Mouse (Mus musculus): ENCODE measurements around the gene Fam124a. TPM values are rescaled to one million over a fixed set of nuclear protein-coding genes. Genes with fewer than 3 reads are reported as not detected.

The Fam124a gene
- total RNA-seq (2021): 10 to 100 TPM; 22.8 to 25.6 TPM
- long read RNA-seq, experiment 1, partial matches to known transcripts: 1 of 9 reads
- long read RNA-seq, experiment 1, other reads (novel, unspliced or antisense): 5 of 9 reads
- long read RNA-seq, experiment 2, partial matches to known transcripts: 0 of 3 reads
- long read RNA-seq, experiment 2, other reads (novel, unspliced or antisense): 3 of 3 reads

- H3K4me3 ChIP-seq: peak within 1 kb of the TSS; percentile 83
- peak within 1 kb of the TSS; percentile 69 for H3K27ac ChIP-seq
- peak; percentile 82 to 83 for DNase-seq (ENCODE audit: extremely low spot score in 1 of 2, low spot score in 2 of 2)
- intact Hi-C loops (cut with DNase I): loop anchor here (2.0 to 5.0 kb wide), 3 partner anchors 51 to 207 kb away; partner anchors contain the start of gene Ints6
- peak; percentile 54 for TF ChIP-seq CTCF (IDR thresholded peaks at IDR 0.05)
Observed at GRCm38 (mm10) chr14:62555309-62555829, at the start of gene Fam124a. Fam124a (plus strand) TSS chr14:62555737.

DNA sequence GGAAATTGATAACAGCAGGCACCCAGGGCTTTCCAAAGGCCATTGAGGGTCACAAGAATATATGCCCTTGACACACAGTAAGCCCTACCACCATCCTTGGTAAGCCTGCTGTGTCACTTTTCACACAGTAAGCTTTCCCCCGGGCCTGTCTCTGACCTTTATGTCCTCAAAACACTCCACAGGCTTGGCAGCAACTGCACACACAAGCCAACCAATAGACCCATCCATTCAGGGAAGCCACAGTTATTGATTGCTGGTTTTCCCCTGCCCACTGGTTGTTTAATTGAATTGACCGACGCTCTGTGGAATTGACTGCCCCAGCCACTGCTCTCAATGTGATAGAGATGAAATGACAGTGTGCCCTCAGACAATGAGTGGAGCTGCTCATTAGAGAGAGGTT lies 49.3 kb upstream of the Fam124a start:
- no peak overlapping the region for H3K27ac ChIP-seq
- no peak for DNase-seq (ENCODE audit: extremely low spot score in 1 of 2, low spot score in 2 of 2)
- no peak for TF ChIP-seq CTCF (IDR thresholded peaks at IDR 0.05)
- intact Hi-C loops (cut with DNase I): no loop called here
- H3K4me3 ChIP-seq: no peak overlapping the region

DNA sequence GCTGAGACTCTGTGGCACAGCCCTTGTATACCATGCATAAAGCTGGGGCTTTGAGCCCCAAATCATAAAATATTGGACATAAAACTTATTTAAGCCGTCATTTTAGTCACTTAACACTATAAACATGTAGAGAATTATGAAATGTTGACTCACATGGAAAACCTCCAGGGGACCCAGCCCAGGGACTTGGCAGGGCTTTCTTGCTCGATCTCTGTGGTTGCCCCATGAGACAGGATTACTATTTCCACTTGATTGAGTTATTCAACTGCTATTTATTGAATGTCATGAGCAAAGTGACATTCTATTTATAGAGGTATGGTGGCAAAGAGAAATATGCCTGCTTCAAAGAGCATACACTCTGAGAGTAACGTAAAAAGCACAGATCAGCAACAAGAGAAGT lies 46.2 kb upstream of the Fam124a start:
- Histone ChIP-seq H3K4me3 (no peak overlapping the region), H3K27ac (no peak overlapping the region)
- no peak for TF ChIP-seq CTCF (IDR thresholded peaks at IDR 0.05)
- no peak for DNase-seq (ENCODE audit: extremely low spot score in 1 of 2, low spot score in 2 of 2)
- intact Hi-C loops (cut with DNase I): no loop called here

- DNase-seq (ENCODE audit: extremely low spot score in 1 of 2, low spot score in 2 of 2): no peak
- Histone ChIP-seq H3K27ac (no peak overlapping the region), H3K4me3 (no peak overlapping the region)
- intact Hi-C loops (cut with DNase I): no loop called here
- no peak for TF ChIP-seq CTCF (IDR thresholded peaks at IDR 0.05)
Observed at GRCm38 (mm10) chr14:62512845-62513244, 42.7 kb upstream of the Fam124a start.

GRCm38 (mm10) chr14:62530951-62531350 lies 24.6 kb upstream of the Fam124a start:
- no peak for TF ChIP-seq CTCF (IDR thresholded peaks at IDR 0.05)

GRCm38 (mm10) chr14:62536127-62536526 lies 19.4 kb upstream of the Fam124a start:
- intact Hi-C loops (cut with DNase I): no loop called here
- no peak overlapping the region for H3K4me3 ChIP-seq
- no peak for TF ChIP-seq CTCF (IDR thresholded peaks at IDR 0.05)
- no peak overlapping the region for H3K27ac ChIP-seq
- no peak for DNase-seq (ENCODE audit: extremely low spot score in 1 of 2, low spot score in 2 of 2)

More at GRCm38 (mm10) chr14:62530951-62531350, 24.6 kb upstream of the Fam124a start:
- no peak for DNase-seq (ENCODE audit: extremely low spot score in 1 of 2, low spot score in 2 of 2)
- H3K27ac ChIP-seq: no peak overlapping the region
- intact Hi-C loops (cut with DNase I): no loop called here
- H3K4me3 ChIP-seq: no peak overlapping the region

- H3K27ac ChIP-seq: no peak overlapping the region
- intact Hi-C loops (cut with DNase I): no loop called here
- no peak overlapping the region for H3K4me3 ChIP-seq
- DNase-seq (ENCODE audit: extremely low spot score in 1 of 2, low spot score in 2 of 2): no peak
- TF ChIP-seq CTCF (IDR thresholded peaks at IDR 0.05): no peak
Observed at GRCm38 (mm10) chr14:62536988-62537387, 18.5 kb upstream of the Fam124a start.

DNA sequence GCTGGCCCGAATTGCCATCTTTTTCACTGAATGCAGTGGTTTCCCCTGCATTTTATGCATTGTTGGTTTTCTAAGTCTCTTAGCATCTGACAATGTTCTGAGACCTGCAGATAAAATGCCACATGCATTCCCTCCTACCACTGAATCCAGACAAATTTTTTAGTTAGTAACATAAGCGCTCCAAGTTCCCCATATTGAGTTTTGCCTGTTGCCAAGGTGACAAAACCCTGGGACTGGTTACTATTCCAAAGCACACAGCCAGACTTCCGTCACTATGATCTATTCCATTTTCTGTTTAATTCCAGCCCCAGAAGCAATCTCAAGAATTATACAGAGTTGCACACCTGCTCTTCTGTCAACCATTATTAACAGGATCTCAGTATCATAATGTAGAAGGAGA lies 15.7 kb upstream of the Fam124a start:
- Histone ChIP-seq H3K27ac (no peak overlapping the region), H3K4me3 (no peak overlapping the region)
- DNase-seq (ENCODE audit: extremely low spot score in 1 of 2, low spot score in 2 of 2): no peak
- intact Hi-C loops (cut with DNase I): no loop called here
- TF ChIP-seq CTCF (IDR thresholded peaks at IDR 0.05): no peak

DNA sequence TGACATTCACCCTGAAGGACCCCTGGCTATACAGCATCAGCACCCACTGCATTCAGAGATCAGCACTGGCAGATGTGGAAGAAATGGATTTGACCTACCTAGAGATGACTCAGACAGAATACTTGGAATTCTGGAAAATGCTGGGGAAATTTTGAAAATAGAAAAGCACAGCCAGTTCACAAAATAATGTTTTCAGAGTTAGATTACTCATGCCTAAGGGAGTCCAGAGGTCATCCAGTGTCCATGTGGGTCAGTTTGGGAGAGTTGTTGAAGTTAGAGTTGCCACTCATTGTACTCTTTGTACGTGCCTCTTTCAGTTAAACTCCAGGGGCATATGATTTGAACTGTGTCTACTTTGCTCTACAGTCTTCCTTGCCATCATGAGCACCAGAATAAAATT lies 13.8 kb upstream of the Fam124a start:
- intact Hi-C loops (cut with DNase I): no loop called here
- no peak for TF ChIP-seq CTCF (IDR thresholded peaks at IDR 0.05)
- Histone ChIP-seq H3K27ac (no peak overlapping the region), H3K4me3 (no peak overlapping the region)
- DNase-seq (ENCODE audit: extremely low spot score in 1 of 2, low spot score in 2 of 2): no peak

DNA sequence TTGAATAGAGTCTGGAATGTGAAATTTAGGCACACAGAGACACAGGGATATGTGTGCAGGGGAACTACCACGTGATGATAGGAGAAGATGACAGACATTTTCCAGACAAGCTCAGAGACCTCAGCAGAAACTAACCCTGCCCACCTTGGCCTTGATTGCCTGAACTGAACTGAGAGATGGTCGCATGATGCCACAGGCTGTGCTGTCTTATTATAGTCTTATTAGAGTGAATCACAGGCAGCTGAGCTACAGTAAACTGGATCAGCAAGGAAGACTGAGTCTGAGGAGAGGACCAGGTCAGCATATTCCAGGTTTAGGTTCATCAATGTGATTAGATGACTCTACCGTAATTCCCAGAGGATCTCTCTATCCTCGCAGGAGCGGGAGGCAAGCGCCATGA lies 9.2 kb upstream of the Fam124a start:
- H3K4me3 ChIP-seq: no peak overlapping the region
- intact Hi-C loops (cut with DNase I): no loop called here
- no peak for DNase-seq (ENCODE audit: extremely low spot score in 1 of 2, low spot score in 2 of 2)
- no peak for TF ChIP-seq CTCF (IDR thresholded peaks at IDR 0.05)
- H3K27ac ChIP-seq: no peak overlapping the region

- no peak overlapping the region for H3K4me3 ChIP-seq
- no peak for TF ChIP-seq CTCF (IDR thresholded peaks at IDR 0.05)
- DNase-seq (ENCODE audit: extremely low spot score in 1 of 2, low spot score in 2 of 2): no peak
- intact Hi-C loops (cut with DNase I): no loop called here
- H3K27ac ChIP-seq: no peak overlapping the region
Observed at GRCm38 (mm10) chr14:62546746-62547145, 8.8 kb upstream of the Fam124a start.

- DNase-seq (ENCODE audit: extremely low spot score in 1 of 2, low spot score in 2 of 2): no peak
- no peak overlapping the region for H3K4me3 ChIP-seq
- intact Hi-C loops (cut with DNase I): no loop called here
- no peak overlapping the region for H3K27ac ChIP-seq
- no peak for TF ChIP-seq CTCF (IDR thresholded peaks at IDR 0.05)
Observed at GRCm38 (mm10) chr14:62550121-62550520, 5.4 kb upstream of the Fam124a start.

- Histone ChIP-seq H3K4me3 (no peak overlapping the region), H3K27ac (no peak overlapping the region)
- DNase-seq (ENCODE audit: extremely low spot score in 1 of 2, low spot score in 2 of 2): no peak
- intact Hi-C loops (cut with DNase I): no loop called here
- no peak for TF ChIP-seq CTCF (IDR thresholded peaks at IDR 0.05)
Observed at GRCm38 (mm10) chr14:62552771-62553170, 2.8 kb upstream of the Fam124a start.

Measured in left cerebral cortex, adult 2 months (tissue).